8 mouse cellular contexts compared by ENCODE assay signal in genomic region chr12:53587691-53588504, GRCm38 (mm10).
DNase-seq lines count a peak whose midpoint lies in the region; ATAC-seq and TF ChIP-seq lines count a peak whose summit lies in the region.
"Had no signal": no experiment of that assay in that cellular context is flagged by ENCODE, and none has a peak within 500 bp of the region (broad histone marks: within the 10 kb centered on the region; RNA-seq: fewer than 3 reads in every experiment).

No protein-coding gene starts in this region.

- H3ac ChIP-seq in C2C12 (ENCODE audit: control insufficient read depth, insufficient read length, low read depth) = no peak overlapping the region

- no peaks in the 10 kb centered on the region for H3K79me3 ChIP-seq in C2C12 (ENCODE audit: low read depth)

- H3K9me3 ChIP-seq in heart, embryonic 11.5 days (replicated peaks; ENCODE audit: control insufficient read depth, low read length) = no peaks in the 10 kb centered on the region
- H3K9me3 ChIP-seq: limb, embryonic 15.5 days had no signal

- H3K9ac ChIP-seq in heart, embryonic 11.5 days (ENCODE audit: low read depth, low read length) = no peak overlapping the region
- H3K9ac ChIP-seq: limb, embryonic 15.5 days had no signal

- TF ChIP-seq POLR2A in olfactory bulb, adult 2 months (IDR thresholded peaks at IDR 0.05; ENCODE audit: insufficient read depth, low read depth, low read length) = no peak

- H3K4me2 ChIP-seq in heart, embryonic 11.5 days = no peak overlapping the region
- H3K4me2 ChIP-seq: limb, embryonic 15.5 days had no signal

- 0 out of 2 replicates have a peak, but pooled peaks have one; percentile 49 for ATAC-seq in heart, embryonic 11.5 days (replicated peaks; ENCODE audit: insufficient number of reproducible peaks, low FRiP score, low TSS enrichment)

- WGBS in heart, embryonic 11.5 days (ENCODE audit: insufficient replicate concordance) = 76% methylated on average over 19 of the region's 19 CpGs
- 73% methylated on average over 19 of the region's 19 CpGs for WGBS in olfactory bulb, adult 2 months

- no peak overlapping the region for H3K27ac ChIP-seq in heart, embryonic 11.5 days (ENCODE audit: low read depth, low read length)
- 0 out of 2 replicates have a peak overlapping the region, but pooled peaks have one; percentile 25 for H3K27ac ChIP-seq in olfactory bulb, adult 2 months (ENCODE audit: insufficient read depth, low read depth, low read length)
- H3K27ac ChIP-seq: limb, embryonic 15.5 days had no signal

- no peaks in the 10 kb centered on the region for H3K27me3 ChIP-seq in C2C12 (ENCODE audit: control insufficient read depth, insufficient read depth, insufficient read length)
- no peaks in the 10 kb centered on the region for H3K27me3 ChIP-seq in heart, embryonic 11.5 days (ENCODE audit: control insufficient read depth, insufficient read depth, low read length)
- H3K27me3 ChIP-seq: limb, embryonic 15.5 days had no signal

- H3K4me1 ChIP-seq in heart, embryonic 11.5 days (ENCODE audit: control insufficient read depth, insufficient read depth, low read length) = no peaks in the 10 kb centered on the region
- H3K4me1 ChIP-seq in olfactory bulb, adult 2 months (ENCODE audit: control insufficient read depth, insufficient read depth, low read length) = peaks cover 5% of the 10 kb centered on the region

- H3K4me3 ChIP-seq in C2C12 (ENCODE audit: insufficient read depth, poor library complexity, severe bottlenecking) = no peak overlapping the region
- no peak overlapping the region for H3K4me3 ChIP-seq in heart, embryonic 11.5 days (ENCODE audit: low read depth, low read length)
- H3K4me3 ChIP-seq in olfactory bulb, adult 2 months (ENCODE audit: insufficient read depth, low read depth, low read length) = no peak overlapping the region
- H3K4me3 ChIP-seq: limb, embryonic 15.5 days had no signal

- no peaks in the 10 kb centered on the region for H3K36me3 ChIP-seq in C2C12 (ENCODE audit: control insufficient read depth, insufficient read depth)
- H3K36me3 ChIP-seq in heart, embryonic 11.5 days (ENCODE audit: control insufficient read depth, insufficient read depth, low read length) = no peaks in the 10 kb centered on the region
- H3K36me3 ChIP-seq: limb, embryonic 15.5 days had no signal

- no peak for TF ChIP-seq CTCF in C2C12 (IDR thresholded peaks at IDR 0.05; ENCODE audit: control insufficient read depth, insufficient read depth, insufficient read length)
- no peak for TF ChIP-seq CTCF in olfactory bulb, adult 2 months (IDR thresholded peaks at IDR 0.05; ENCODE audit: insufficient read depth, low read depth, low read length)

- H3K79me2 ChIP-seq in C2C12 (ENCODE audit: control insufficient read depth, insufficient read depth) = no peaks in the 10 kb centered on the region

- DNase-seq in ZHBTc4 (ENCODE audit: low read depth, low spot score) = peak; percentile 25
- DNase-seq in embryo, embryonic 9.5 days (ENCODE audit: extremely low spot score) = peak; percentile 2
- DNase-seq in layer of hippocampus, postnatal 14 days (ENCODE audit: low spot score in 2 of 2) = peak; percentile 64 to 84
- no peak for DNase-seq in thymus, postnatal 0 days (ENCODE audit: low spot score)

TF ChIP-seq in C2C12, 6 proteins besides CTCF, POLR2A, EP300 and RAD21:
- TF ChIP-seq FOSL1 (IDR thresholded peaks at IDR 0.05; ENCODE audit: insufficient read depth, low read length, poor library complexity, severe bottlenecking) = peak; percentile 61
- no peak for TF ChIP-seq MYOG (IDR thresholded peaks at IDR 0.05; ENCODE audit: control insufficient read depth, extremely low read depth, insufficient read length)
- peak; percentile 68 for TF ChIP-seq MAX (IDR thresholded peaks at IDR 0.05)
TF ChIP-seq in C2C12: peak in this region for 2.
